ENCODE assay signal across 8 mouse cellular contexts in genomic region chr19:10868623-10869141, GRCm38 (mm10). TPM values are rescaled to one million over a fixed set of nuclear protein-coding genes. Genes with fewer than 3 reads are reported as not detected.
A peak's percentile ranks its signal among the peaks of the same experiment; 100 is the strongest.
DNase-seq lines count a peak whose midpoint lies in the region; ATAC-seq lines count a peak whose summit lies in the region.

No protein-coding gene starts in this region.

- H3K36me3 ChIP-seq in hindbrain, embryonic 11.5 days (ENCODE audit: control insufficient read depth, insufficient read depth, low read length) = peaks cover 10% of the 10 kb centered on the region; the same call in 1 of the 2 replicates
- peaks cover 60% of the 10 kb centered on the region for H3K36me3 ChIP-seq in midbrain, embryonic 14.5 days (ENCODE audit: control insufficient read depth, insufficient read depth, low read length)

- under 1% methylated on average over 17 of the region's 17 CpGs for WGBS in hindbrain, embryonic 11.5 days
- WGBS in midbrain, embryonic 14.5 days = under 1% methylated on average over 17 of the region's 17 CpGs

- H3K9ac ChIP-seq in hindbrain, embryonic 11.5 days (ENCODE audit: low read depth, low read length) = peak overlapping the region; percentile 86
- H3K9ac ChIP-seq in midbrain, embryonic 14.5 days (replicated peaks; ENCODE audit: low read length) = peak overlapping the region; percentile 81

- H3K9me3 ChIP-seq in hindbrain, embryonic 11.5 days (ENCODE audit: control insufficient read depth, low read length) = no peaks in the 10 kb centered on the region
- H3K9me3 ChIP-seq in midbrain, embryonic 14.5 days (ENCODE audit: control insufficient read depth, low read length) = no peaks in the 10 kb centered on the region

- peak overlapping the region; percentile 75 for H3K4me3 ChIP-seq in hindbrain, embryonic 11.5 days (ENCODE audit: low read depth, low read length)
- H3K4me3 ChIP-seq in midbrain, embryonic 14.5 days (replicated peaks; ENCODE audit: low read depth, low read length) = peak overlapping the region; percentile 97

- H3K27me3 ChIP-seq in hindbrain, embryonic 11.5 days (ENCODE audit: control insufficient read depth, insufficient read depth, low read length) = no peaks in the 10 kb centered on the region
- no peaks in the 10 kb centered on the region for H3K27me3 ChIP-seq in midbrain, embryonic 14.5 days (ENCODE audit: control insufficient read depth, insufficient read depth, low read length)

- H3K4me2 ChIP-seq in hindbrain, embryonic 11.5 days (replicated peaks; ENCODE audit: low read depth, low read length) = peak overlapping the region; percentile 87
- H3K4me2 ChIP-seq in midbrain, embryonic 14.5 days (ENCODE audit: low read length) = peak overlapping the region; percentile 78

- intact Hi-C loops in gastrocnemius, postnatal 36 days (cut with DNase I) = no loop called here

- peak; percentile 22 for DNase-seq in kidney, postnatal 10 days
- no peak for DNase-seq in kidney, adult 9 months
- peak; percentile 66 to 76 for DNase-seq in cerebellum, postnatal 25 days
- no peak for DNase-seq in hindbrain, embryonic 11.5 days (ENCODE audit: low spot score)
- peak; percentile 54 for DNase-seq in midbrain, embryonic 14.5 days
- DNase-seq in thymus, postnatal 14 days = no peak
- no peak for DNase-seq in gastrocnemius, postnatal 36 days
- no peak for DNase-seq in spleen, postnatal 10 days (ENCODE audit: low spot score in 2 of 2)

- H3K27ac ChIP-seq in hindbrain, embryonic 11.5 days (ENCODE audit: low read depth, low read length) = peak overlapping the region; percentile 91; the same call in 1 of the 2 replicates
- peak overlapping the region; percentile 86 for H3K27ac ChIP-seq in midbrain, embryonic 14.5 days (replicated peaks; ENCODE audit: low read depth, low read length)

- peak; percentile 38 for ATAC-seq in hindbrain, embryonic 11.5 days (ENCODE audit: low FRiP score)
- ATAC-seq in midbrain, embryonic 14.5 days (ENCODE audit: low FRiP score, low TSS enrichment) = peak; percentile 21; the same call in 1 of the 2 replicates

- 0 out of 2 replicates have a peak, but pooled peaks cover 4% of the 10 kb centered on the region for H3K4me1 ChIP-seq in hindbrain, embryonic 11.5 days (replicated peaks; ENCODE audit: control insufficient read depth, insufficient read depth, low read length)
- peaks cover 21% of the 10 kb centered on the region for H3K4me1 ChIP-seq in midbrain, embryonic 14.5 days (ENCODE audit: control insufficient read depth, insufficient read depth, low read length)

RNA-seq across cellular contexts. Expression of gene Tmem132a, which starts 1.1 kb away (rescaled TPM):
- polyA plus RNA-seq in hindbrain, embryonic 11.5 days (2014; fragmentation: Nextera tagmentation; extraction: Ambion mirVana) = 56.2 and 61.3 TPM in 2 replicates
- 183 and 191 TPM in 2 replicates for polyA plus RNA-seq in midbrain, embryonic 14.5 days (2014; fragmentation: Nextera tagmentation; extraction: Ambion mirVana)
- 1 to 10 TPM; 5.3 to 6.0 TPM for total RNA-seq in gastrocnemius, postnatal 36 days (2021)

RNA-seq across cellular contexts. Expression of gene Tmem109, which starts 13.1 kb away (rescaled TPM):
- 44.1 and 44.9 TPM in 2 replicates for polyA plus RNA-seq in hindbrain, embryonic 11.5 days (2014; fragmentation: Nextera tagmentation; extraction: Ambion mirVana)
- polyA plus RNA-seq in midbrain, embryonic 14.5 days (2014; fragmentation: Nextera tagmentation; extraction: Ambion mirVana) = 35.8 and 41.2 TPM in 2 replicates
- total RNA-seq in gastrocnemius, postnatal 36 days (2021) = 100 to 1,000 TPM; 218 to 234 TPM

RNA-seq across cellular contexts. Expression of gene Prpf19, which starts 26.3 kb away (rescaled TPM):
- 50.4 and 58.6 TPM in 2 replicates for polyA plus RNA-seq in hindbrain, embryonic 11.5 days (2014; fragmentation: Nextera tagmentation; extraction: Ambion mirVana)
- polyA plus RNA-seq in midbrain, embryonic 14.5 days (2014; fragmentation: Nextera tagmentation; extraction: Ambion mirVana) = 39.2 and 69.0 TPM in 2 replicates
- total RNA-seq in gastrocnemius, postnatal 36 days (2021) = 100 to 1,000 TPM; 140 to 166 TPM

RNA-seq across cellular contexts. Expression of gene Slc15a3, which starts 29.2 kb away (rescaled TPM):
- 0.13 and 0.37 TPM in 2 replicates for polyA plus RNA-seq in hindbrain, embryonic 11.5 days (2014; fragmentation: Nextera tagmentation; extraction: Ambion mirVana)
- polyA plus RNA-seq in midbrain, embryonic 14.5 days (2014; fragmentation: Nextera tagmentation; extraction: Ambion mirVana) = 0.20 and 0.54 TPM in 2 replicates
- under 1 TPM; 0.42 to 0.43 TPM for total RNA-seq in gastrocnemius, postnatal 36 days (2021)

RNA-seq across cellular contexts. Expression of gene Cd6, which starts 38.8 kb away (rescaled TPM):
- not detected in 2 replicates for polyA plus RNA-seq in hindbrain, embryonic 11.5 days (2014; fragmentation: Nextera tagmentation; extraction: Ambion mirVana)
- polyA plus RNA-seq in midbrain, embryonic 14.5 days (2014; fragmentation: Nextera tagmentation; extraction: Ambion mirVana) = not detected in 2 replicates
- under 1 TPM in 1 of 2 experiments, not detected in 1; 0.87 TPM for total RNA-seq in gastrocnemius, postnatal 36 days (2021)

Comparison
In these comparisons a context has a peak if more than half of its experiments do, and no peak if none do; other contexts are left out.
1. DNase-seq: peak in kidney, postnatal 10 days (single experiment), cerebellum, postnatal 25 days (2 of 2) and midbrain, embryonic 14.5 days (single experiment); none in kidney, adult 9 months (single experiment), hindbrain, embryonic 11.5 days (single experiment), thymus, postnatal 14 days (single experiment), gastrocnemius, postnatal 36 days (0 of 2) and spleen, postnatal 10 days (0 of 2).